Mouse (Mus musculus): ENCODE data around the gene Ccdc162. TPM values are rescaled to one million over a fixed set of nuclear protein-coding genes. Genes with fewer than 3 reads are reported as not detected.
A peak's percentile ranks its signal among the peaks of the same experiment; 100 is the strongest.

Gene Ccdc162
- polyA plus RNA-seq, 1 experiment from 2014 or later = 0.71 TPM

- 79% methylated on average over 11 of the region's 11 CpGs for WGBS
- ATAC-seq (ENCODE audit: insufficient number of reproducible peaks, insufficient read depth, low FRiP score, low TSS enrichment, low read depth) = no peak
- no peak overlapping the region for H3K9ac ChIP-seq (replicated peaks)
These were observed 19.4 kb downstream of the Ccdc162 start for GRCm38 (mm10) chr10:41697040-41697439.

GRCm38 (mm10) chr10:41690978-41691377 is 25.5 kb downstream of the Ccdc162 start:
- H3K9me3 ChIP-seq = peaks cover 7% of the 10 kb centered on the region; the same call in 1 of the 2 replicates
- H3K9ac ChIP-seq (replicated peaks) = no peak overlapping the region
- H3K4me3 ChIP-seq (replicated peaks) = no peak overlapping the region
- no peak overlapping the region for H3K4me2 ChIP-seq
- H3K4me1 ChIP-seq (replicated peaks) = no peaks in the 10 kb centered on the region
- ATAC-seq (ENCODE audit: insufficient number of reproducible peaks, insufficient read depth, low FRiP score, low TSS enrichment, low read depth) = no peak
- H3K27ac ChIP-seq = no peak overlapping the region
- WGBS = 69% methylated on average over 4 of the region's 4 CpGs
- H3K36me3 ChIP-seq = no peaks in the 10 kb centered on the region
- H3K27me3 ChIP-seq = no peaks in the 10 kb centered on the region

More at GRCm38 (mm10) chr10:41697040-41697439, 19.4 kb downstream of the Ccdc162 start:
- no peak overlapping the region for H3K4me3 ChIP-seq (replicated peaks)
- H3K27me3 ChIP-seq = no peaks in the 10 kb centered on the region
- H3K27ac ChIP-seq = no peak overlapping the region
- H3K4me1 ChIP-seq (replicated peaks) = no peaks in the 10 kb centered on the region
- H3K4me2 ChIP-seq = no peak overlapping the region
- no peaks in the 10 kb centered on the region for H3K9me3 ChIP-seq
- H3K36me3 ChIP-seq = no peaks in the 10 kb centered on the region

GRCm38 (mm10) chr10:41689941-41690887 is 26.2 kb downstream of the Ccdc162 start:
- ATAC-seq (ENCODE audit: insufficient number of reproducible peaks, insufficient read depth, low FRiP score, low TSS enrichment, low read depth) = peak; percentile 42

GRCm38 (mm10) chr10:41684548-41684996 is 31.9 kb downstream of the Ccdc162 start:
- no peak for ATAC-seq (ENCODE audit: insufficient number of reproducible peaks, insufficient read depth, low FRiP score, low TSS enrichment, low read depth)
- peak overlapping the region; percentile 27; the same call in 1 of the 2 replicates for H3K9ac ChIP-seq (replicated peaks)
- no peaks in the 10 kb centered on the region; the same call in 1 of the 2 replicates for H3K4me1 ChIP-seq (replicated peaks)

More at GRCm38 (mm10) chr10:41689941-41690887, 26.2 kb downstream of the Ccdc162 start:
- WGBS = 21% methylated on average over 24 of the region's 24 CpGs
- Histone ChIP-seq H3K27me3 (no peaks in the 10 kb centered on the region), H3K27ac (no peak overlapping the region), H3K4me2 (peak overlapping the region; percentile 65), H3K4me1 (replicated peaks) (no peaks in the 10 kb centered on the region), H3K9me3 (peaks cover 7% of the 10 kb centered on the region; the same call in 1 of the 2 replicates), H3K36me3 (no peaks in the 10 kb centered on the region), H3K9ac (replicated peaks) (peak overlapping the region; percentile 57), H3K4me3 (replicated peaks) (peak overlapping the region; percentile 46)

GRCm38 (mm10) chr10:41682546-41683393 is 33.7 kb downstream of the Ccdc162 start:
- H3K4me3 ChIP-seq (replicated peaks) = no peak overlapping the region
- peaks cover 9% of the 10 kb centered on the region; the same call in 1 of the 2 replicates for H3K27me3 ChIP-seq
- H3K36me3 ChIP-seq = no peaks in the 10 kb centered on the region
- H3K9ac ChIP-seq (replicated peaks) = no peak overlapping the region
- 45% methylated on average over 16 of the region's 16 CpGs for WGBS
- H3K9me3 ChIP-seq = peaks cover 7% of the 10 kb centered on the region; the same call in 1 of the 2 replicates
- H3K4me1 ChIP-seq (replicated peaks) = no peaks in the 10 kb centered on the region; the same call in 1 of the 2 replicates
- ATAC-seq (ENCODE audit: insufficient number of reproducible peaks, insufficient read depth, low FRiP score, low TSS enrichment, low read depth) = peak; percentile 28; the same call in 1 of the 2 replicates
- no peak overlapping the region for H3K4me2 ChIP-seq
- H3K27ac ChIP-seq = no peak overlapping the region

More at GRCm38 (mm10) chr10:41684548-41684996, 31.9 kb downstream of the Ccdc162 start:
- H3K4me3 ChIP-seq (replicated peaks) = peak overlapping the region; percentile 22
- peaks cover 7% of the 10 kb centered on the region; the same call in 1 of the 2 replicates for H3K9me3 ChIP-seq
- H3K36me3 ChIP-seq = no peaks in the 10 kb centered on the region
- no peak overlapping the region for H3K27ac ChIP-seq
- peaks cover 9% of the 10 kb centered on the region; the same call in 1 of the 2 replicates for H3K27me3 ChIP-seq
- H3K4me2 ChIP-seq = peak overlapping the region; percentile 55
- WGBS = 2% methylated on average over 21 of the region's 21 CpGs

- peak overlapping the region; percentile 42 for H3K4me2 ChIP-seq
- no peak for ATAC-seq (ENCODE audit: insufficient number of reproducible peaks, insufficient read depth, low FRiP score, low TSS enrichment, low read depth)
- no peaks in the 10 kb centered on the region for H3K9me3 ChIP-seq
- H3K4me3 ChIP-seq (replicated peaks) = peak overlapping the region; percentile 21
- no peak overlapping the region for H3K9ac ChIP-seq (replicated peaks)
- no peak overlapping the region for H3K27ac ChIP-seq
- H3K36me3 ChIP-seq = no peaks in the 10 kb centered on the region
- 32% methylated on average over 18 of the region's 18 CpGs for WGBS
- peaks cover 3% of the 10 kb centered on the region; the same call in 1 of the 2 replicates for H3K27me3 ChIP-seq
- no peaks in the 10 kb centered on the region; the same call in 1 of the 2 replicates for H3K4me1 ChIP-seq (replicated peaks)
These were observed 37.6 kb downstream of the Ccdc162 start for GRCm38 (mm10) chr10:41678746-41679360.

GRCm38 (mm10) chr10:41677396-41677795 is 39.0 kb downstream of the Ccdc162 start:
- no peak overlapping the region for H3K4me2 ChIP-seq
- no peaks in the 10 kb centered on the region; the same call in 1 of the 2 replicates for H3K4me1 ChIP-seq (replicated peaks)
- H3K36me3 ChIP-seq = no peaks in the 10 kb centered on the region
- H3K4me3 ChIP-seq (replicated peaks) = no peak overlapping the region
- 64% methylated on average over 8 of the region's 8 CpGs for WGBS
- ATAC-seq (ENCODE audit: insufficient number of reproducible peaks, insufficient read depth, low FRiP score, low TSS enrichment, low read depth) = no peak
- no peak overlapping the region for H3K27ac ChIP-seq
- no peaks in the 10 kb centered on the region for H3K9me3 ChIP-seq
- H3K9ac ChIP-seq (replicated peaks) = no peak overlapping the region
- no peaks in the 10 kb centered on the region; the same call in 1 of the 2 replicates for H3K27me3 ChIP-seq

GRCm38 (mm10) chr10:41676661-41677061 is 39.8 kb downstream of the Ccdc162 start:
- Histone ChIP-seq H3K27ac (no peak overlapping the region), H3K4me2 (no peak overlapping the region), H3K36me3 (no peaks in the 10 kb centered on the region), H3K4me1 (replicated peaks) (no peaks in the 10 kb centered on the region; the same call in 1 of the 2 replicates), H3K27me3 (no peaks in the 10 kb centered on the region; the same call in 1 of the 2 replicates), H3K4me3 (replicated peaks) (no peak overlapping the region), H3K9ac (replicated peaks) (no peak overlapping the region), H3K9me3 (no peaks in the 10 kb centered on the region)
- ATAC-seq (ENCODE audit: insufficient number of reproducible peaks, insufficient read depth, low FRiP score, low TSS enrichment, low read depth) = no peak
- 77% methylated on average over 6 of the region's 6 CpGs for WGBS

GRCm38 (mm10) chr10:41675842-41676571 is 40.4 kb downstream of the Ccdc162 start:
- no peak for ATAC-seq (ENCODE audit: insufficient number of reproducible peaks, insufficient read depth, low FRiP score, low TSS enrichment, low read depth)

GRCm38 (mm10) chr10:41675243-41675642 is 41.2 kb downstream of the Ccdc162 start:
- Histone ChIP-seq H3K4me1 (replicated peaks) (no peaks in the 10 kb centered on the region; the same call in 1 of the 2 replicates), H3K9ac (replicated peaks) (no peak overlapping the region), H3K4me3 (replicated peaks) (no peak overlapping the region), H3K36me3 (no peaks in the 10 kb centered on the region), H3K9me3 (no peaks in the 10 kb centered on the region), H3K4me2 (no peak overlapping the region), H3K27me3 (no peaks in the 10 kb centered on the region; the same call in 1 of the 2 replicates), H3K27ac (no peak overlapping the region)
- WGBS = 57% methylated on average over 6 of the region's 6 CpGs
- ATAC-seq (ENCODE audit: insufficient number of reproducible peaks, insufficient read depth, low FRiP score, low TSS enrichment, low read depth) = no peak

More at GRCm38 (mm10) chr10:41675842-41676571, 40.4 kb downstream of the Ccdc162 start:
- no peak overlapping the region for H3K4me2 ChIP-seq
- H3K4me1 ChIP-seq (replicated peaks) = no peaks in the 10 kb centered on the region; the same call in 1 of the 2 replicates
- WGBS = 82% methylated on average over 6 of the region's 6 CpGs
- no peaks in the 10 kb centered on the region; the same call in 1 of the 2 replicates for H3K27me3 ChIP-seq
- no peak overlapping the region for H3K9ac ChIP-seq (replicated peaks)
- H3K9me3 ChIP-seq = no peaks in the 10 kb centered on the region
- H3K36me3 ChIP-seq = no peaks in the 10 kb centered on the region
- no peak overlapping the region for H3K27ac ChIP-seq
- no peak overlapping the region for H3K4me3 ChIP-seq (replicated peaks)

All from limb, embryonic 12.5 days (tissue).